Mouse (Mus musculus): ENCODE measurements at regions not wholly inside any gene's neighbourhood (a gene's known extent, or its start where the extent isn't known, plus 50 kb on each side); places are given as distances from the start of the nearest gene placed in this dataset.

GRCm38 (mm10) chr4:9057676-9058075 lies 818.8 kb upstream of the Car8 start:
- Histone ChIP-seq H3K27ac (ENCODE audit: low read length) (no peak overlapping the region), H3K4me1 (replicated peaks; ENCODE audit: control insufficient read depth, insufficient read depth, low read length) (no peaks in the 10 kb centered on the region), H3K4me3 (ENCODE audit: low read length) (no peak overlapping the region), H3K27me3 (ENCODE audit: control insufficient read depth, insufficient read depth, low read depth, low read length) (no peaks in the 10 kb centered on the region), H3K4me2 (ENCODE audit: low read depth, low read length) (no peak overlapping the region), H3K36me3 (ENCODE audit: control insufficient read depth, insufficient read depth, low read length) (no peaks in the 10 kb centered on the region), H3K9ac (ENCODE audit: low read length) (no peak overlapping the region), H3K9me3 (ENCODE audit: control insufficient read depth, low read length) (no peaks in the 10 kb centered on the region)
- 79% methylated on average over 4 of the region's 4 CpGs for WGBS
- ATAC-seq (ENCODE audit: low read depth): no peak

- Histone ChIP-seq H3K4me2 (ENCODE audit: low read depth, low read length) (no peak overlapping the region), H3K9me3 (ENCODE audit: control insufficient read depth, low read length) (no peaks in the 10 kb centered on the region), H3K9ac (ENCODE audit: low read length) (no peak overlapping the region), H3K27ac (ENCODE audit: low read length) (no peak overlapping the region), H3K4me1 (replicated peaks; ENCODE audit: control insufficient read depth, insufficient read depth, low read length) (no peaks in the 10 kb centered on the region), H3K36me3 (ENCODE audit: control insufficient read depth, insufficient read depth, low read length) (no peaks in the 10 kb centered on the region), H3K27me3 (ENCODE audit: control insufficient read depth, insufficient read depth, low read depth, low read length) (no peaks in the 10 kb centered on the region), H3K4me3 (ENCODE audit: low read length) (no peak overlapping the region)
- no peak for ATAC-seq (ENCODE audit: low read depth)
- WGBS: 84% methylated on average over 7 of the region's 7 CpGs
Observed at GRCm38 (mm10) chr4:9057113-9057512, 818.3 kb upstream of the Car8 start.

- no peaks in the 10 kb centered on the region for H3K36me3 ChIP-seq (ENCODE audit: control insufficient read depth, insufficient read depth, low read length)
- 68% methylated on average over 4 of the region's 4 CpGs for WGBS
- no peak overlapping the region for H3K4me3 ChIP-seq (ENCODE audit: low read length)
- no peak for ATAC-seq (ENCODE audit: low read depth)
- H3K9ac ChIP-seq (ENCODE audit: low read length): no peak overlapping the region
- no peaks in the 10 kb centered on the region for H3K27me3 ChIP-seq (ENCODE audit: control insufficient read depth, insufficient read depth, low read depth, low read length)
- no peaks in the 10 kb centered on the region for H3K4me1 ChIP-seq (replicated peaks; ENCODE audit: control insufficient read depth, insufficient read depth, low read length)
- H3K27ac ChIP-seq (ENCODE audit: low read length): no peak overlapping the region
- H3K9me3 ChIP-seq (ENCODE audit: control insufficient read depth, low read length): no peaks in the 10 kb centered on the region
- no peak overlapping the region for H3K4me2 ChIP-seq (ENCODE audit: low read depth, low read length)
Observed at GRCm38 (mm10) chr4:9055876-9056275, 817.0 kb upstream of the Car8 start.

- ATAC-seq (ENCODE audit: low read depth): no peak
- no peaks in the 10 kb centered on the region for H3K9me3 ChIP-seq (ENCODE audit: control insufficient read depth, low read length)
- 47% methylated on average over 9 of the region's 9 CpGs for WGBS
- H3K4me2 ChIP-seq (ENCODE audit: low read depth, low read length): no peak overlapping the region
- H3K4me1 ChIP-seq (replicated peaks; ENCODE audit: control insufficient read depth, insufficient read depth, low read length): no peaks in the 10 kb centered on the region
- no peaks in the 10 kb centered on the region for H3K36me3 ChIP-seq (ENCODE audit: control insufficient read depth, insufficient read depth, low read length)
- H3K9ac ChIP-seq (ENCODE audit: low read length): no peak overlapping the region
- no peak overlapping the region for H3K27ac ChIP-seq (ENCODE audit: low read length)
- H3K4me3 ChIP-seq (ENCODE audit: low read length): no peak overlapping the region
- H3K27me3 ChIP-seq (ENCODE audit: control insufficient read depth, insufficient read depth, low read depth, low read length): no peaks in the 10 kb centered on the region
Observed at GRCm38 (mm10) chr4:9055266-9055820, 816.5 kb upstream of the Car8 start.

GRCm38 (mm10) chr4:9048817-9049216 lies 810.0 kb upstream of the Car8 start:
- no peaks in the 10 kb centered on the region for H3K4me1 ChIP-seq (replicated peaks; ENCODE audit: control insufficient read depth, insufficient read depth, low read length)
- no peak overlapping the region for H3K4me2 ChIP-seq (ENCODE audit: low read depth, low read length)
- no peak overlapping the region for H3K9ac ChIP-seq (ENCODE audit: low read length)
- no peak overlapping the region for H3K27ac ChIP-seq (ENCODE audit: low read length)
- ATAC-seq (ENCODE audit: low read depth): no peak
- H3K27me3 ChIP-seq (ENCODE audit: control insufficient read depth, insufficient read depth, low read depth, low read length): no peaks in the 10 kb centered on the region
- H3K36me3 ChIP-seq (ENCODE audit: control insufficient read depth, insufficient read depth, low read length): no peaks in the 10 kb centered on the region
- 81% methylated on average over 1 of the region's 1 CpGs for WGBS
- no peaks in the 10 kb centered on the region for H3K9me3 ChIP-seq (ENCODE audit: control insufficient read depth, low read length)
- no peak overlapping the region for H3K4me3 ChIP-seq (ENCODE audit: low read length)

GRCm38 (mm10) chr4:9047151-9047550 lies 808.3 kb upstream of the Car8 start:
- no peak overlapping the region for H3K4me2 ChIP-seq (ENCODE audit: low read depth, low read length)
- no peak overlapping the region for H3K9ac ChIP-seq (ENCODE audit: low read length)
- H3K9me3 ChIP-seq (ENCODE audit: control insufficient read depth, low read length): no peaks in the 10 kb centered on the region
- H3K4me1 ChIP-seq (replicated peaks; ENCODE audit: control insufficient read depth, insufficient read depth, low read length): no peaks in the 10 kb centered on the region
- H3K36me3 ChIP-seq (ENCODE audit: control insufficient read depth, insufficient read depth, low read length): no peaks in the 10 kb centered on the region
- H3K4me3 ChIP-seq (ENCODE audit: low read length): no peak overlapping the region
- no peak for ATAC-seq (ENCODE audit: low read depth)
- no peak overlapping the region for H3K27ac ChIP-seq (ENCODE audit: low read length)
- 39% methylated on average over 4 of the region's 4 CpGs for WGBS
- no peaks in the 10 kb centered on the region for H3K27me3 ChIP-seq (ENCODE audit: control insufficient read depth, insufficient read depth, low read depth, low read length)

GRCm38 (mm10) chr4:9046436-9046835 lies 807.6 kb upstream of the Car8 start:
- no peak for ATAC-seq (ENCODE audit: low read depth)
- no peak overlapping the region for H3K9ac ChIP-seq (ENCODE audit: low read length)
- H3K27me3 ChIP-seq (ENCODE audit: control insufficient read depth, insufficient read depth, low read depth, low read length): no peaks in the 10 kb centered on the region
- 84% methylated on average over 14 of the region's 14 CpGs for WGBS
- H3K27ac ChIP-seq (ENCODE audit: low read length): no peak overlapping the region
- no peak overlapping the region for H3K4me3 ChIP-seq (ENCODE audit: low read length)
- H3K4me1 ChIP-seq (replicated peaks; ENCODE audit: control insufficient read depth, insufficient read depth, low read length): no peaks in the 10 kb centered on the region
- no peak overlapping the region for H3K4me2 ChIP-seq (ENCODE audit: low read depth, low read length)
- no peaks in the 10 kb centered on the region for H3K9me3 ChIP-seq (ENCODE audit: control insufficient read depth, low read length)
- no peaks in the 10 kb centered on the region for H3K36me3 ChIP-seq (ENCODE audit: control insufficient read depth, insufficient read depth, low read length)

GRCm38 (mm10) chr4:9046030-9046429 lies 807.2 kb upstream of the Car8 start:
- no peak for ATAC-seq (ENCODE audit: low read depth)
- no peaks in the 10 kb centered on the region for H3K9me3 ChIP-seq (ENCODE audit: control insufficient read depth, low read length)
- no peaks in the 10 kb centered on the region for H3K4me1 ChIP-seq (replicated peaks; ENCODE audit: control insufficient read depth, insufficient read depth, low read length)
- no peak overlapping the region for H3K4me2 ChIP-seq (ENCODE audit: low read depth, low read length)
- H3K27ac ChIP-seq (ENCODE audit: low read length): no peak overlapping the region
- H3K27me3 ChIP-seq (ENCODE audit: control insufficient read depth, insufficient read depth, low read depth, low read length): no peaks in the 10 kb centered on the region
- whole genome bisulfite sequencing: 82% methylated on average over 4 of the region's 4 CpGs
- H3K9ac ChIP-seq (ENCODE audit: low read length): no peak overlapping the region
- no peaks in the 10 kb centered on the region for H3K36me3 ChIP-seq (ENCODE audit: control insufficient read depth, insufficient read depth, low read length)
- no peak overlapping the region for H3K4me3 ChIP-seq (ENCODE audit: low read length)

GRCm38 (mm10) chr4:9036005-9036404 lies 797.2 kb upstream of the Car8 start:
- no peak for ATAC-seq (ENCODE audit: low read depth)
- H3K9ac ChIP-seq (ENCODE audit: low read length): no peak overlapping the region
- no peaks in the 10 kb centered on the region for H3K27me3 ChIP-seq (ENCODE audit: control insufficient read depth, insufficient read depth, low read depth, low read length)
- no peak overlapping the region for H3K4me3 ChIP-seq (ENCODE audit: low read length)
- H3K9me3 ChIP-seq (ENCODE audit: control insufficient read depth, low read length): no peaks in the 10 kb centered on the region
- no peak overlapping the region for H3K4me2 ChIP-seq (ENCODE audit: low read depth, low read length)
- no peaks in the 10 kb centered on the region for H3K4me1 ChIP-seq (replicated peaks; ENCODE audit: control insufficient read depth, insufficient read depth, low read length)
- no peaks in the 10 kb centered on the region for H3K36me3 ChIP-seq (ENCODE audit: control insufficient read depth, insufficient read depth, low read length)
- 52% methylated on average over 4 of the region's 4 CpGs for WGBS
- H3K27ac ChIP-seq (ENCODE audit: low read length): no peak overlapping the region

- Histone ChIP-seq H3K27me3 (ENCODE audit: control insufficient read depth, insufficient read depth, low read depth, low read length) (no peaks in the 10 kb centered on the region), H3K36me3 (ENCODE audit: control insufficient read depth, insufficient read depth, low read length) (no peaks in the 10 kb centered on the region), H3K4me1 (replicated peaks; ENCODE audit: control insufficient read depth, insufficient read depth, low read length) (no peaks in the 10 kb centered on the region), H3K4me2 (ENCODE audit: low read depth, low read length) (no peak overlapping the region), H3K27ac (ENCODE audit: low read length) (no peak overlapping the region), H3K9me3 (ENCODE audit: control insufficient read depth, low read length) (no peaks in the 10 kb centered on the region), H3K4me3 (ENCODE audit: low read length) (no peak overlapping the region), H3K9ac (ENCODE audit: low read length) (no peak overlapping the region)
- 70% methylated on average over 4 of the region's 4 CpGs for WGBS
- ATAC-seq (ENCODE audit: low read depth): no peak
Observed at GRCm38 (mm10) chr4:9035350-9035749, 796.5 kb upstream of the Car8 start.
